Mouse (Mus musculus) forebrain, embryonic 13.5 days (tissue): ENCODE data around the gene Vezf1. TPM values are rescaled to one million over a fixed set of nuclear protein-coding genes. Genes with fewer than 3 reads are reported as not detected.

Source experiments
- ATAC-seq: fragments of 200-750 bp; cut with Nextera tagmentation; 2 replicates; pipeline ENCODE4 v1.8.0; 2017
- H3K27ac ChIP-seq: fragments of 300-500 bp; sonication (generic); 2 replicates; pipeline ENCODE4 v1.5.1; 2015; ENCODE audit warnings: inconsistent platforms, mild to moderate bottlenecking, moderate library complexity
- H3K27me3 ChIP-seq: fragments of 300-500 bp; sonication (generic); 2 replicates; pipeline ENCODE4 v1.6.1; 2015; ENCODE audit warnings: mild to moderate bottlenecking, inconsistent platforms
- H3K36me3 ChIP-seq: fragments of 300-500 bp; sonication (generic); 2 replicates; pipeline ENCODE4 v1.6.1; 2015; ENCODE audit warnings: mild to moderate bottlenecking, inconsistent platforms; ENCODE audit not compliant: poor library complexity, severe bottlenecking
- H3K4me1 ChIP-seq: fragments of 300-500 bp; sonication (generic); 2 replicates; pipeline ENCODE4 v1.6.1; 2015; ENCODE audit warnings: inconsistent platforms
- H3K4me2 ChIP-seq: fragments of 300-500 bp; sonication (generic); 2 replicates; pipeline ENCODE4 v1.6.1; 2015; ENCODE audit warnings: inconsistent platforms, mild to moderate bottlenecking, moderate library complexity
- H3K4me3 ChIP-seq: fragments of 300-500 bp; sonication (generic); 2 replicates; pipeline ENCODE4 v1.5.1; 2015; ENCODE audit warnings: mild to moderate bottlenecking, inconsistent platforms
- H3K9ac ChIP-seq: fragments of 300-500 bp; sonication (generic); 2 replicates; pipeline ENCODE4 v1.6.1; 2015; ENCODE audit warnings: mild to moderate bottlenecking, inconsistent platforms
- H3K9me3 ChIP-seq: fragments of 300-500 bp; sonication (generic); replicated peaks from 2 replicates; pipeline ENCODE4 v1.6.1; 2016; ENCODE audit warnings: inconsistent platforms
- WGBS: fragments of 180-500 bp; shearing (Covaris S2); methylation state at CpG from one replicate; pipeline ENCODE4 v1.1.7; 2015; 5-methylcytosine and 5-hydroxymethylcytosine counted together
- polyA plus RNA-seq: library from polyadenylated mRNA; unstranded; fragments of >200 nt; fragmentation: Nextera tagmentation; extraction: Ambion mirVana; gene quantifications from 2 replicates; pipeline ENCODE4 v1.2.1, GENCODE M21; 2015

The Vezf1 gene
- 65.6 and 72.7 TPM in 2 replicates for polyA plus RNA-seq

GRCm38 (mm10) chr11:88067586-88068410 lies at the start of gene Vezf1:
Gene Vezf1 (plus strand): TSS chr11:88068279.
- Histone ChIP-seq H3K27ac (peak within 1 kb of the TSS; percentile 98), H3K27me3 (no peaks in the 10 kb centered on the region), H3K4me1 (peaks cover 41% of the 10 kb centered on the region), H3K4me2 (peak within 1 kb of the TSS; percentile 86), H3K36me3 (peaks cover under 1% of the 10 kb centered on the region; the same call in 1 of the 2 replicates), H3K4me3 (peak within 1 kb of the TSS; percentile 99), H3K9ac (peak within 1 kb of the TSS; percentile 100), H3K9me3 (no peaks in the 10 kb centered on the region)
- WGBS, result 0% methylated on average over 47 of the region's 81 CpGs
- peak; percentile 92 for ATAC-seq

GRCm38 (mm10) chr11:88023933-88024332 lies 44.1 kb upstream of the Vezf1 start:
- Histone ChIP-seq H3K4me2 (no peak overlapping the region), H3K4me3 (no peak overlapping the region)
- WGBS, result 93% methylated on average over 2 of the region's 2 CpGs

GRCm38 (mm10) chr11:88027391-88028035 lies 40.6 kb upstream of the Vezf1 start:
- H3K27ac ChIP-seq, result peak overlapping the region; percentile 80
- no peaks in the 10 kb centered on the region for H3K27me3 ChIP-seq
- ATAC-seq, result no peak
- no peak overlapping the region for H3K9ac ChIP-seq
- no peaks in the 10 kb centered on the region for H3K36me3 ChIP-seq
- peaks cover 23% of the 10 kb centered on the region for H3K4me1 ChIP-seq
- H3K9me3 ChIP-seq, result no peaks in the 10 kb centered on the region
- H3K4me3 ChIP-seq, result no peak overlapping the region
- peak overlapping the region; percentile 34 for H3K4me2 ChIP-seq
- WGBS, result 34% methylated on average over 9 of the region's 9 CpGs

More at GRCm38 (mm10) chr11:88023933-88024332, 44.1 kb upstream of the Vezf1 start:
- Histone ChIP-seq H3K9me3 (no peaks in the 10 kb centered on the region), H3K27me3 (no peaks in the 10 kb centered on the region), H3K36me3 (no peaks in the 10 kb centered on the region), H3K4me1 (peaks cover 19% of the 10 kb centered on the region), H3K9ac (no peak overlapping the region), H3K27ac (no peak overlapping the region)
- ATAC-seq, result no peak

DNA sequence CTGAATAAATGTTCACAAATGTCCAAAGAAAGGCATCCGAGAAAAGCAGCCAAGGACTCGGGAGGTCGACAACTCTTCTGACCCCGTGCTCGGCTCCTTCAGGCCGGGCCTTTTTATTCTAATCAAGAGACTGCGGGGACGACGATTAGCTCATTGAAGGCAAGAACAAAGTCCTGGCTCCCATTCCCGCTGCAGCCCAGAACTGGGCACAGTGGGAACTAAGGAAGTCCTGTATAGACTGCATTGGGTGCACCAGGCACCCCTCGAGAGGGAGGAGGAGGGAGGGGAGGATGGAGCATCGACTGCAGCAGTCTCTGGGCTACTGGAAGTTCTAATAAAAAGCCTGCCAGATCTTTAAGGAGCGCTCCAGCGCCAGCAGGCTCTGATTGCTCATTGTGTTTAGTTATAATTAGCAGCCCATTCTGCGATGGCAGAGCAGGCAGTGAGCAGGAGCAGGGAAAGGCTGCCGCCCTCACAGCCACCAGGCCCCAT lies 39.8 kb upstream of the Vezf1 start:
- no peaks in the 10 kb centered on the region for H3K9me3 ChIP-seq
- peak overlapping the region; percentile 37; the same call in 1 of the 2 replicates for H3K9ac ChIP-seq
- H3K4me2 ChIP-seq, result peak overlapping the region; percentile 34
- H3K27ac ChIP-seq, result peak overlapping the region; percentile 80
- no peaks in the 10 kb centered on the region for H3K36me3 ChIP-seq
- ATAC-seq, result peak; percentile 88
- peaks cover 23% of the 10 kb centered on the region for H3K4me1 ChIP-seq
- whole genome bisulfite sequencing, result 4% methylated on average over 16 of the region's 16 CpGs
- no peak overlapping the region for H3K4me3 ChIP-seq
- no peaks in the 10 kb centered on the region for H3K27me3 ChIP-seq

DNA sequence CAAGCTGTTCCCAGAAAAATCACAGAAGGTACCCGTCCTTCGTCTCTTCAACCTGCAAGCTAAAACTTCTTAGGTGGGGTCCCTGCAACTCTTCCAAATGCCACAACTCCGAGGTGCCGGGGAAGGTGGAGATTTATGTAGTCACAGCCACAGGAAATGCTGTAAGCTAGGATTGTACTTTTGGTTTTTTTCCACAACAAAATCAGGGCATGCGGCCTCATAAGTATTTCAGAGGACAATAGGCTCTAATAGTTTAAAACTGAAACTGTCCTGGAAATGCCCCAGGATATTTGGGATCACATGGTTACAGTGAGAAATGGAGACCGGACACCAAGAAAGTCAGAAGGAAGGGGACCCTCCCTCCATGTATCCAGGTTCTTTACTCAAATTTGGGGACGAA lies 37.9 kb upstream of the Vezf1 start:
- no peak for ATAC-seq
- WGBS, result 90% methylated on average over 7 of the region's 7 CpGs
- peaks cover 23% of the 10 kb centered on the region for H3K4me1 ChIP-seq
- H3K9ac ChIP-seq, result no peak overlapping the region
- no peak overlapping the region for H3K4me2 ChIP-seq
- no peak overlapping the region for H3K27ac ChIP-seq
- no peaks in the 10 kb centered on the region for H3K27me3 ChIP-seq
- 0 out of 2 replicates have a peak, but pooled peaks cover 6% of the 10 kb centered on the region for H3K36me3 ChIP-seq
- H3K4me3 ChIP-seq, result no peak overlapping the region
- no peaks in the 10 kb centered on the region for H3K9me3 ChIP-seq

DNA sequence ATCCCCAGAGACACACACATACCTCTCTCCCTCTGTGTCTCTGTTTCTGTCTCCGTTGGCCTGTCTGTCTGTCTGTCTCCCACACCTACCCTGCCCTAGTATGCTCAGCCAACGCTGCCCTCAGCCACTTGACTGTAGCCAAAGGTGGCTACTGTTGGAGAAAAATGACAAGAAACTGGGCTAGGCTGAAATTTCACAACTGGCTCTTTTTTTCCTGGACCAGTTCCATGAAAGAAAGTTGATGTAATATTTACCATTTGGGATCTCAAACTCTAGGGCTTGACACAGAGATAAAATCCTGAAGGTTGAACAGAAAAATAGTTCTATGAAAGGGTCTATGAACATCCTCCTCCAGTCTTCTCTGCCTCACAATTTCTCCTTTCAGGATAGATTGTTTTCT lies 37.2 kb upstream of the Vezf1 start:
- ATAC-seq, result no peak
- H3K4me2 ChIP-seq, result 0 out of 2 replicates have a peak overlapping the region, but pooled peaks have one; percentile 3
- no peak overlapping the region for H3K9ac ChIP-seq
- H3K36me3 ChIP-seq, result 0 out of 2 replicates have a peak, but pooled peaks cover 6% of the 10 kb centered on the region
- no peak overlapping the region for H3K4me3 ChIP-seq
- 92% methylated on average over 2 of the region's 2 CpGs for WGBS
- H3K27me3 ChIP-seq, result no peaks in the 10 kb centered on the region
- peaks cover 23% of the 10 kb centered on the region for H3K4me1 ChIP-seq
- H3K9me3 ChIP-seq, result no peaks in the 10 kb centered on the region
- H3K27ac ChIP-seq, result 0 out of 2 replicates have a peak overlapping the region, but pooled peaks have one; percentile 79

DNA sequence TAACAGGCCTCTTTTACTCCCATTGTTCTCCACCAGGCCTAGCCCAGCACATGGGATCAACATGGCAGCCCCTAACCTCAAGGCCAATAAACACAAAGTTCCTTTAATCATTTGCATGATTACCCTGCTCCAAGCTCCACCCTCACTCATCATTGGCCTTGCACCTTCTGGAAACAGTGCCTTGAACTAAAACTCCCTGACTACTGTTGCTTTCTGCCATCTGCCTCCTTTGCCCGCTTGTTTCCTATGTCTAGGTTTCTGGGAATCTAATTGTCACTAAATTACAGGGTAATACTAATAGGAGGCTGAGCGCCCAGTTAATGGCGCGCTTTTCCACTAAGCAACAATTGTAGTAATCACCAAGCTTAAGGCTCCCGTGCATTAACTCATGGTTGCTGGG lies 36.3 kb upstream of the Vezf1 start:
- Histone ChIP-seq H3K27me3 (no peaks in the 10 kb centered on the region), H3K4me1 (peaks cover 24% of the 10 kb centered on the region), H3K4me3 (no peak overlapping the region), H3K27ac (peak overlapping the region; percentile 79), H3K9me3 (no peaks in the 10 kb centered on the region), H3K36me3 (0 out of 2 replicates have a peak, but pooled peaks cover 6% of the 10 kb centered on the region), H3K9ac (no peak overlapping the region), H3K4me2 (no peak overlapping the region)
- peak; percentile 56 for ATAC-seq
- WGBS, result 78% methylated on average over 5 of the region's 5 CpGs

GRCm38 (mm10) chr11:88035970-88036369 lies 32.1 kb upstream of the Vezf1 start:
- peaks cover 3% of the 10 kb centered on the region for H3K4me1 ChIP-seq
- ATAC-seq, result no peak
- H3K9ac ChIP-seq, result no peak overlapping the region
- no peak overlapping the region for H3K27ac ChIP-seq
- WGBS, result 69% methylated on average over 7 of the region's 7 CpGs
- H3K9me3 ChIP-seq, result no peaks in the 10 kb centered on the region
- H3K4me3 ChIP-seq, result no peak overlapping the region
- no peaks in the 10 kb centered on the region for H3K27me3 ChIP-seq
- no peak overlapping the region for H3K4me2 ChIP-seq
- H3K36me3 ChIP-seq, result 0 out of 2 replicates have a peak, but pooled peaks cover 6% of the 10 kb centered on the region

- Histone ChIP-seq H3K4me3 (no peak overlapping the region), H3K9me3 (no peaks in the 10 kb centered on the region), H3K36me3 (0 out of 2 replicates have a peak, but pooled peaks cover 6% of the 10 kb centered on the region), H3K27me3 (no peaks in the 10 kb centered on the region), H3K4me2 (no peak overlapping the region), H3K27ac (no peak overlapping the region; the same call in 1 of the 2 replicates), H3K9ac (no peak overlapping the region), H3K4me1 (peaks cover 3% of the 10 kb centered on the region)
- WGBS, result 75% methylated on average over 10 of the region's 10 CpGs
- ATAC-seq, result no peak
These were observed 31.3 kb upstream of the Vezf1 start for GRCm38 (mm10) chr11:88036761-88037251.

GRCm38 (mm10) chr11:88037386-88037785 lies 30.7 kb upstream of the Vezf1 start:
- H3K4me2 ChIP-seq, result no peak overlapping the region
- peaks cover 12% of the 10 kb centered on the region; the same call in 1 of the 2 replicates for H3K36me3 ChIP-seq
- no peaks in the 10 kb centered on the region for H3K27me3 ChIP-seq
- no peak overlapping the region for H3K4me3 ChIP-seq
- H3K4me1 ChIP-seq, result peaks cover 3% of the 10 kb centered on the region; the same call in 1 of the 2 replicates
- no peak for ATAC-seq
- H3K9me3 ChIP-seq, result no peaks in the 10 kb centered on the region
- no peak overlapping the region for H3K27ac ChIP-seq
- no peak overlapping the region for H3K9ac ChIP-seq
- 81% methylated on average over 3 of the region's 3 CpGs for WGBS

DNA sequence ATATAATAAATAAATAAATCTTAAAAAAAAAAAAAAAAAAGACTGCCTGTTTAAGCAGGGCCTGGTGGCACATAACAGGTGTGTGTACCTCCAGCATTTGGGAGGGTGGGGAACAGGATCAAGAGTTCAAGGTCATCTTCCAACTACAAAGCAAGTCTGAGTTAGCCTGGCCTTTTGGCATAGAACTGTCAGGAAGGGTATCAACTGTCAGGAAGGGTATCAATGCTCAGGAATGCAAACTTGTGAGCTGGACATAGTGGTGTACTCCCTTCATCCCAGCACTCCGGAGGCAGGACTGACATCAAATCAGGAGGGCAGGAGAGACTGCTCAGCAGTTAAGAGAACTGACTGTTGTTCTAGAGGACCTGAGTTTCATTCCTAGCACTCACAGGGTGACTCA lies 29.0 kb upstream of the Vezf1 start:
- H3K27ac ChIP-seq, result no peak overlapping the region
- ATAC-seq, result no peak
- no peaks in the 10 kb centered on the region for H3K9me3 ChIP-seq
- H3K9ac ChIP-seq, result no peak overlapping the region
- 96% methylated on average over 1 of the region's 1 CpGs for WGBS
- H3K4me2 ChIP-seq, result no peak overlapping the region
- H3K4me1 ChIP-seq, result peaks cover 3% of the 10 kb centered on the region; the same call in 1 of the 2 replicates
- no peaks in the 10 kb centered on the region for H3K27me3 ChIP-seq
- H3K36me3 ChIP-seq, result peaks cover 11% of the 10 kb centered on the region; the same call in 1 of the 2 replicates
- no peak overlapping the region for H3K4me3 ChIP-seq

DNA sequence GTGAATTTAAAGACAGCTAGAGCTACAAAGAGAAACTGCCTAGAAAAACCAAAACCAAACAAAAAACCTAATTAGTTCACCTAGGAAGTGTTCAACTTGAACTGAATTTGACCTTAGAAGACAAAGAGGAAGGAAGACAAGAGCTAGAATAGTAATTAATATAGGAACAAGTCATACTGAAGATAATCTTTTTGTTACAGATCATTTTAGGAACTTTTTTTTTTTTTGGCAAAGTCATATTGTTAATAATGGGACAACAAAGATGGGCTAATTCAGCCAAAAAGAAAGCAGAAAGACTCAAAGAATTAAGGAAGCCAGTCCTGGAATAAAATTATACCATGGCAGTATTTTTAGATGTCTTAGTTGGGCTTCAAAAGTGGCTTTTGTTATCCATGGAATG lies 23.8 kb upstream of the Vezf1 start:
- H3K4me2 ChIP-seq, result no peak overlapping the region
- H3K4me1 ChIP-seq, result peaks cover 17% of the 10 kb centered on the region
- no peak overlapping the region for H3K27ac ChIP-seq
- no peak overlapping the region for H3K4me3 ChIP-seq
- H3K9me3 ChIP-seq, result no peaks in the 10 kb centered on the region
- H3K9ac ChIP-seq, result no peak overlapping the region
- no peaks in the 10 kb centered on the region for H3K27me3 ChIP-seq
- ATAC-seq, result no peak
- H3K36me3 ChIP-seq, result peaks cover 11% of the 10 kb centered on the region
